Mouse (Mus musculus) limb, embryonic 14.5 days (tissue): ENCODE results near the gene 6030468B19Rik. TPM values are rescaled to one million over a fixed set of nuclear protein-coding genes. Genes with fewer than 3 reads are reported as not detected.
"Not testable (repeated sequence)": the region's sequence is repeated elsewhere in the genome, so short reads cannot be mapped to it uniquely, and the experiment has no call there.

ENCODE experiments used
- ATAC-seq: fragments of 200-750 bp; cut with Nextera tagmentation; 2 replicates; pipeline ENCODE4 v1.8.0; 2017; ENCODE audit warnings: low read depth, moderate number of reproducible peaks, moderate TSS enrichment; ENCODE audit not compliant: low FRiP score
- DNase-seq: peaks from one replicate; pipeline ENCODE4 v3.0.0-alpha.2; 2015; ENCODE audit warnings: low spot score
- H3K27ac ChIP-seq: fragments of 300-500 bp; sonication (generic); replicated peaks from 2 replicates; pipeline ENCODE4 v1.5.1; 2014; ENCODE audit warnings: low read depth, mild to moderate bottlenecking, low read length, moderate library complexity, mixed read lengths
- H3K27me3 ChIP-seq: fragments of 300-500 bp; sonication (generic); 2 replicates; pipeline ENCODE4 v1.6.1; 2014; ENCODE audit warnings: low read length, mixed read lengths; ENCODE audit not compliant: control insufficient read depth, insufficient read depth
- H3K36me3 ChIP-seq: fragments of 300-500 bp; sonication (generic); 2 replicates; pipeline ENCODE4 v1.6.1; 2014; ENCODE audit warnings: mild to moderate bottlenecking, low read length, moderate library complexity, mixed read lengths; ENCODE audit not compliant: control insufficient read depth, insufficient read depth
- H3K4me1 ChIP-seq: fragments of 300-500 bp; sonication (generic); 2 replicates; pipeline ENCODE4 v1.6.1; 2014; ENCODE audit warnings: antibody characterized with exemption, low read length, mixed read lengths; ENCODE audit not compliant: control insufficient read depth, insufficient read depth
- H3K4me2 ChIP-seq: fragments of 300-500 bp; sonication (generic); replicated peaks from 2 replicates; pipeline ENCODE4 v1.6.1; 2014; ENCODE audit warnings: low read depth, mild to moderate bottlenecking, low read length, moderate library complexity; ENCODE audit not compliant: severe bottlenecking
- H3K4me3 ChIP-seq: fragments of 300-500 bp; sonication (generic); replicated peaks from 2 replicates; pipeline ENCODE4 v1.5.1; 2014; ENCODE audit warnings: low read length
- H3K9ac ChIP-seq: fragments of 300-500 bp; sonication (generic); 2 replicates; pipeline ENCODE4 v1.6.1; 2014; ENCODE audit warnings: mild to moderate bottlenecking, low read depth, low read length, moderate library complexity; ENCODE audit not compliant: severe bottlenecking
- H3K9me3 ChIP-seq: fragments of 300-500 bp; sonication (generic); 2 replicates; pipeline ENCODE4 v1.6.1; 2016; ENCODE audit warnings: low read length; ENCODE audit not compliant: control insufficient read depth
- POLR2A ChIP-seq: fragments of 200-500 bp; IDR thresholded peaks from 2 replicates; pipeline ENCODE4 v1.8.0; 2012; ENCODE audit warnings: inconsistent platforms, mild to moderate bottlenecking, moderate library complexity, borderline replicate concordance; ENCODE audit not compliant: insufficient read depth, insufficient read length; ENCODE audit errors: extremely low read depth
- WGBS: fragments of 180-500 bp; shearing (Covaris S2); extraction: QIAGEN DNeasy Blood & Tissue Kit; methylation state at CpG from one replicate; pipeline ENCODE4 v1.1.7; 2014; 5-methylcytosine and 5-hydroxymethylcytosine counted together
- polyA plus RNA-seq, 2 experiments: library from polyadenylated mRNA; depleted of rRNA in 1 of 2; stranded (reverse) in 1 of 2; unstranded in 1 of 2; fragments of >200 nt; fragmentation: Nextera tagmentation in 1 of 2; extraction: Ambion mirVana in 1 of 2; gene quantifications; 2 replicates each; pipeline versions ENCODE4 v1.2.1 to v1.2.3; 2012 to 2014

Gene 6030468B19Rik
- polyA plus RNA-seq, 2 experiments, result 0.11 TPM; not detected in 1

DNA sequence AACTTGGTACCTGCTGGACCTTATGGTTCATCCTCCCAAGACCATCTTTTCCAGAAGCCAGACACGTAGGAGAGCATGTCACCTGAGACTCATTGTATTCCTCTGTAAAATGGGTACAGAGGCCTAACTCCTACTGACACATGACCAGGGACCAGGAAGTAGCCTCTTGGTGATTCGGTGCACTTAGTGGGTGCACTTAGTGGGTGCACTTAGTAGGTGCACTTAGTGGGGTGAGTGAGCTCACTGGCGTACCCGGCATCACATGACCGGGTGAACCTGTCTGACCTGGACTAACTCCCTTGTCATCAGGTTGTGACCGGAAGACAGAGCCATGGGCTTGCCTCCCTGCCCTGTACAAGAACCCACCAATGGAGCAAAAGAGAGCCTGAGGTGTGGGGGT, 9.3 kb downstream of the 6030468B19Rik start:
- Histone ChIP-seq H3K4me3 (no peak overlapping the region), H3K9ac (no peak overlapping the region), H3K27me3 (no peaks in the 10 kb centered on the region), H3K9me3 (no peaks in the 10 kb centered on the region), H3K27ac (no peak overlapping the region), H3K36me3 (no peaks in the 10 kb centered on the region), H3K4me2 (no peak overlapping the region), H3K4me1 (peaks cover 13% of the 10 kb centered on the region)
- 94% methylated on average over 6 of the region's 6 CpGs for WGBS
- no peak for DNase-seq
- ATAC-seq, result no peak
- no peak for TF ChIP-seq POLR2A

DNA sequence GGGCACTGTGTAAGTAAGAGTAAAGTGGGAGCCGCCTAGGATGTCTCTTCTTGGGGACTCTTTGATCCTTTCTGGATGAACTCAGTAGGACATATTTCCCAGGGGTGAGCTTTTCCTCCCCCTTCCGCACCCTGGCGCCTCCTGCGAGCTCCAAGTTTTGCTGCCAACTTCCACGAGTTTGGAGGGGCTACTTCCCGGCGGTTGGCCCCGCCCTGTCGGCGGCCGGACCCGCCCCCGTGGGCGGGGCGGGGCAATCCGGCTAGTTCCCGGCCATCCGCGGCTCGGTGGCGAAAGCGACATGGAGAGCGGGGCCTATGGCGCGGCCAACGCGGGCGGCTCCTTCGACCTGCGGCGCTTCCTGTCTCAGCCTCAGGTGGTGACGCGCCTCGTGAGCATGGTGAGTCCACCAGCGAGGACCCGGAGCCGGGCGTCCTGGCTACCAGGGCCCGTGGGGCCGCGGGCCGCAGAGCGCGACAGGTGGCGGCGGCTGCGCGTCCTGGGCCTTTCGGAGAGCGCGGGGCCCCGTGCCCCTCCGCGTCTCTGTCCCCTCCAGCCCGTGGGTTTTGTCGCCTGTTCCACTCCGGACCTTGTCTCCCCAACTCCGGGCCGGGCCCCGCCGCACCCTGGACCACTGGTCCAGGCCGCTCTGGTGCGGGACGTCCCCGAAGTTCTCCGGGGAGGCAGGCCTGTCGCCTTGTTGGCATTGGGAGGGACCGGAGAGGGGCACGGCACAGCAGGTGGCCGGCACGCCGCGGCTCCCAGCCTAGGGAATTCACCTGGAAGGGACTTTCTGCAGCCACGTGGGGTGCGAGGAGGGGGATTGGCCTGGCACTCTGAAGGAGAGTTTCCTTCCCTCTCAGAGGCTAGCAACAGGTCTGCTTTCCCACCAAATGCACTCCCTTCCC, 12.2 kb downstream of the 6030468B19Rik start, which contains the start of the genes Gm20708 and Syngr2:
TSS of gene Gm20708 (plus strand) at position 262 of the 905 bp plus-strand sequence.
TSS of gene Syngr2 (plus strand) at position 262 of the 905 bp plus-strand sequence.
- H3K27ac ChIP-seq, result peak within 1 kb of the TSS; percentile 44; the same call in 1 of the 2 replicates
- 0 out of 2 replicates have a peak, but pooled peaks have one; percentile 16 for TF ChIP-seq POLR2A
- peaks cover 27% of the 10 kb centered on the region for H3K36me3 ChIP-seq
- H3K4me1 ChIP-seq, result peaks cover 13% of the 10 kb centered on the region
- H3K9me3 ChIP-seq, result no peaks in the 10 kb centered on the region
- no peaks in the 10 kb centered on the region for H3K27me3 ChIP-seq
- H3K4me2 ChIP-seq, result peak within 1 kb of the TSS; percentile 88
- WGBS, result under 1% methylated on average over 46 of the region's 75 CpGs
- peak within 1 kb of the TSS; percentile 82 for H3K4me3 ChIP-seq
- ATAC-seq (peak; percentile 76), DNase-seq (peak; percentile 71)
- H3K9ac ChIP-seq, result peak within 1 kb of the TSS; percentile 69

DNA sequence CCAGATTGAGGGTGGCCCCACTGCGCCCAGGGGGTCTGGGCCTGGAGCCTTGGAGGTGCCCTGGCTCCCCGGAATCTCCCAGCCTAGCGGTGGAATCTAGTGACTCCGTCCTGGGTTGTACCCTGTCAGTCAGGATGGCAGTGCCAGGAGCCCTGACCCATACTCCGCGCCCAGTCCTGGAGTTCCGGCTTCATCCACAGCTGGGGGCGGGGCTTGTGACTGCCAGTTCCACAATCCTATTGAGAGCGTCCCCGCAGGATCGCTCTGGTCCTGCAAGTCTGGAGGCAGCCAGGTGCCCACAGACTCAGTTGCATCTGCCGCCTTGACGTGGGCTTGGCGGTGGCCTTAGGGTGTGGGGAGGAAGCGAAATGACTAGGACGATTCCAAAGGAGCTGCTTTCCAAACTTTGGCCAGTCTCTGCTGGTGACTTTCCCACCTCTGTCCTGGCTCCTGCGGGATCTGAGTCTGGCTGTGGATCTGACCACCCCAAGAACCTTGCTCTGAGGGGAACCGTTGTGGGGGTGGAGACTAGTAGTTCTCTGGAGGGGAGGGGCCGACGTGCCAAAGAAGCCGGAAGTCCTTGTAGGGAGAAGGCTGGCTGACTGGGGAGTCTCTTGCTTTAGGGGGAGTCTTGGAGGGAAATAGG, 13.1 kb downstream of the 6030468B19Rik start:
- Histone ChIP-seq H3K27ac (0 out of 2 replicates have a peak overlapping the region, but pooled peaks have one; percentile 8), H3K4me1 (peaks cover 13% of the 10 kb centered on the region), H3K4me3 (peak overlapping the region; percentile 82), H3K36me3 (peaks cover 34% of the 10 kb centered on the region), H3K9ac (peak overlapping the region; percentile 69), H3K27me3 (no peaks in the 10 kb centered on the region), H3K4me2 (peak overlapping the region; percentile 88), H3K9me3 (no peaks in the 10 kb centered on the region)
- DNase-seq (peak; percentile 75), ATAC-seq (peak; percentile 84)
- no peak for TF ChIP-seq POLR2A
- WGBS, result 2% methylated on average over 21 of the region's 21 CpGs

DNA sequence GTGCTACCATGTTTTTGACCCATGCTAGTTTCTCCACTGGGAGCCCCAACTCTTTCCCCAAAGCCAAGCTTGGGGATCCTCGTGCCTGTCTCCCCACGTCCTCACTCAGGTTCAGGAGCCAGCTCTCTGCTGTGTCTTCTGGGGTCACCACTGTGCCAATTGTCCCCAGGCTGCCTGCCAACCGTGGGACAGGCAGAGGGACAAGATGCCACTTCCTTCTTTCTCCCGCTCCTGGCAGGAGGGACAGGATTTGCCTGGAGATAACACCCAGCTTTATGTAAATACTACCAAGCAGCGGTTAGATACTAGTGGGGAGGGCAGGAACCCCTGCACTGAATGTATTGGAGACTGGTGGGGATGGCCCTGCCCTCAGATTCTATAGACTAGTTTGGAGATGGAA, 16.4 kb downstream of the 6030468B19Rik start:
- ATAC-seq, result no peak

DNA sequence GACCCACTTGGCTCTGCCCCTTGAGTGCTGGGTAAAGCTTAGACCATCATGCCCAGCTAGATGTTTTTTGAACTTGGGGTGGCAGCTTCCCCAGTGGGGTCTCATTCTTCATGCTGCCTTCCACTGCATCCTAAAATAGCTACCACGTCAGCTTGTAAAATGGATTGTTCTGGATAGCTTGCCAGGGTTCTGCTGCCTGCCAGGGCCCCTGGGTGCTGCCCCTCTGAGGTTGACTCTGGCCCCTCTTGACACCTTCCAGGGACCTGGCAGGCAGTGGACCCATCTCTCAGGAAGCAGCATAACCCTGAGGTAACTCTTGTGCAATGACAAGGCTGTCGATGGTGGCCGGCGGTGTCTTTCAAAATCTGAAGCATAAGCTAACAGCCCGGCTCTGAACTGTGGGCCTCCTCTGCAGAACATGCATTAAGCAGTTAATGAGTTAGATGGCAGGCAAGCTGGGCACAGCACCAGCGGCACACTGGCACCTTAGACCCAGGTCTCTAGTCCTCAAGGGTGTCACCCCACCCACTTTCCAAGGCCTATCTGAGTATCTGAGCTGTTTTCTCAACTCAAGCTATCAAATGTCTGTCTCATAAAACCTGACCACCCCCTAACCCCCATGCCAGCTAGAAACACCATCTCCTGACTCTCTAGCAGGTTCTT, 17.4 kb downstream of the 6030468B19Rik start:
- Histone ChIP-seq H3K36me3 (peaks cover 71% of the 10 kb centered on the region), H3K27me3 (no peaks in the 10 kb centered on the region), H3K4me3 (no peak overlapping the region), H3K9me3 (no peaks in the 10 kb centered on the region), H3K4me2 (no peak overlapping the region), H3K9ac (no peak overlapping the region), H3K4me1 (peaks cover 9% of the 10 kb centered on the region), H3K27ac (no peak overlapping the region)
- no peak for TF ChIP-seq POLR2A
- no peak for DNase-seq
- ATAC-seq, result no peak
- 92% methylated on average over 6 of the region's 6 CpGs for WGBS

More for the DNA sequence above, 16.4 kb downstream of the 6030468B19Rik start:
- H3K4me1 ChIP-seq, result peaks cover 13% of the 10 kb centered on the region
- no peak overlapping the region for H3K4me3 ChIP-seq
- no peak overlapping the region for H3K27ac ChIP-seq
- H3K9ac ChIP-seq, result no peak overlapping the region
- no peak overlapping the region for H3K4me2 ChIP-seq
- TF ChIP-seq POLR2A, result no peak
- no peaks in the 10 kb centered on the region for H3K27me3 ChIP-seq
- no peak for DNase-seq
- H3K9me3 ChIP-seq, result no peaks in the 10 kb centered on the region
- peaks cover 64% of the 10 kb centered on the region for H3K36me3 ChIP-seq
- 88% methylated on average over 5 of the region's 5 CpGs for WGBS

DNA sequence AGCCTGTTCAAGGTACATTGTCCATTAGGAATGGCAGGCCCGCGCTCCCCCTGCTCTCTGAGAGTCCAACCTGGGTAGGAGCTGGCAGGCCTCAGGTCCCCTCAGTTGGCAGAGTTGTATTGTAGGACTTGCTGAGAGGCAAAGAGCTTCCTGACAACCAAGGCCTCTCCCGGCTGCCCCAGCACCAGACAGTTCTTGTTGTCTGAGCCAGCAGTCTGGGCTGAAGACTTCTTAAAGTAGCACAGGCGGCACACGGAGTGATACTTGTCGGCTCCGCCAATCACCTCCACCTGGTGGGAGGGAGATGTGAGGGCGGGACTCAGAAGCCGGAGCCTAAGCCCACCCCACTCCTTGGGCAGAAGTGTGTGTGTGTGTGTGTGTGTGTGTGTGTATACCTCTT, 18.4 kb downstream of the 6030468B19Rik start:
- not testable (repeated sequence) for H3K4me3 ChIP-seq, H3K27ac ChIP-seq, H3K4me1 ChIP-seq, H3K27me3 ChIP-seq, DNase-seq, H3K9ac ChIP-seq, H3K9me3 ChIP-seq, H3K4me2 ChIP-seq, ATAC-seq
- peaks cover 78% of the 10 kb centered on the region for H3K36me3 ChIP-seq
- 76% methylated on average over 9 of the region's 9 CpGs for WGBS
